Mouse (Mus musculus) splenic B cell, adult 2 months (primary cell): Measurements from ENCODE around the gene Ttll5.

ENCODE experiments used
- DNase-seq: peaks from one replicate; pipeline ENCODE4 v3.0.0-alpha.2; 2011; ENCODE audit warnings: low read depth, low spot score
- H3K27me3 ChIP-seq: 2 replicates; pipeline ENCODE4 v1.6.1; 2012; ENCODE audit warnings: mild to moderate bottlenecking, low read length, moderate library complexity, mixed read lengths; ENCODE audit not compliant: control insufficient read depth, poor library complexity, insufficient read depth, severe bottlenecking
- H3K36me3 ChIP-seq: 2 replicates; pipeline ENCODE4 v1.6.1; 2012; ENCODE audit warnings: mild to moderate bottlenecking, low read length, moderate library complexity, mixed read lengths; ENCODE audit not compliant: control insufficient read depth, poor library complexity, insufficient read depth, severe bottlenecking

The Ttll5 gene

GRCm38 (mm10) chr12:85956251-85956650 is 131.8 kb downstream of the Ttll5 start:
- DNase-seq, result peak; percentile 19
- Histone ChIP-seq H3K27me3 (no peaks in the 10 kb centered on the region), H3K36me3 (no peaks in the 10 kb centered on the region)

GRCm38 (mm10) chr12:85958460-85958859 is 134.0 kb downstream of the Ttll5 start:
- Histone ChIP-seq H3K27me3 (no peaks in the 10 kb centered on the region), H3K36me3 (no peaks in the 10 kb centered on the region)
- peak; percentile 53 for DNase-seq

- H3K27me3 ChIP-seq, result no peaks in the 10 kb centered on the region
- H3K36me3 ChIP-seq, result no peaks in the 10 kb centered on the region
- DNase-seq, result no peak
Measured at GRCm38 (mm10) chr12:85959822-85960501, 135.5 kb downstream of the Ttll5 start.

GRCm38 (mm10) chr12:85960699-85961098 is 136.2 kb downstream of the Ttll5 start:
- Histone ChIP-seq H3K36me3 (no peaks in the 10 kb centered on the region), H3K27me3 (no peaks in the 10 kb centered on the region)
- DNase-seq, result no peak

- Histone ChIP-seq H3K36me3 (no peaks in the 10 kb centered on the region), H3K27me3 (no peaks in the 10 kb centered on the region)
- DNase-seq, result no peak
Measured at GRCm38 (mm10) chr12:85963160-85963559, 138.7 kb downstream of the Ttll5 start.

- Histone ChIP-seq H3K36me3 (no peaks in the 10 kb centered on the region), H3K27me3 (no peaks in the 10 kb centered on the region)
- peak; percentile 91 for DNase-seq
Measured at GRCm38 (mm10) chr12:85963699-85964098, 139.2 kb downstream of the Ttll5 start.

GRCm38 (mm10) chr12:85964436-85964835 is 140.0 kb downstream of the Ttll5 start:
- no peaks in the 10 kb centered on the region for H3K36me3 ChIP-seq
- peak; percentile 81 for DNase-seq
- H3K27me3 ChIP-seq, result no peaks in the 10 kb centered on the region

GRCm38 (mm10) chr12:85967812-85968211 is 143.4 kb downstream of the Ttll5 start:
- H3K36me3 ChIP-seq, result no peaks in the 10 kb centered on the region
- H3K27me3 ChIP-seq, result no peaks in the 10 kb centered on the region
- peak; percentile 42 for DNase-seq

- DNase-seq, result no peak
Measured at GRCm38 (mm10) chr12:85968409-85968808, 143.9 kb downstream of the Ttll5 start.

GRCm38 (mm10) chr12:85969571-85969970 is 145.1 kb downstream of the Ttll5 start:
- DNase-seq, result peak; percentile 81
- Histone ChIP-seq H3K36me3 (no peaks in the 10 kb centered on the region), H3K27me3 (no peaks in the 10 kb centered on the region)

More at GRCm38 (mm10) chr12:85968409-85968808, 143.9 kb downstream of the Ttll5 start:
- H3K27me3 ChIP-seq, result no peaks in the 10 kb centered on the region
- H3K36me3 ChIP-seq, result no peaks in the 10 kb centered on the region

- no peaks in the 10 kb centered on the region for H3K27me3 ChIP-seq
- no peak for DNase-seq
Measured at GRCm38 (mm10) chr12:85970191-85970590, 145.7 kb downstream of the Ttll5 start.

GRCm38 (mm10) chr12:85970803-85971202 is 146.3 kb downstream of the Ttll5 start:
- Histone ChIP-seq H3K27me3 (no peaks in the 10 kb centered on the region), H3K36me3 (no peaks in the 10 kb centered on the region)
- DNase-seq, result no peak

More at GRCm38 (mm10) chr12:85970191-85970590, 145.7 kb downstream of the Ttll5 start:
- no peaks in the 10 kb centered on the region for H3K36me3 ChIP-seq

GRCm38 (mm10) chr12:85971655-85972054 is 147.2 kb downstream of the Ttll5 start:
- H3K27me3 ChIP-seq, result no peaks in the 10 kb centered on the region
- H3K36me3 ChIP-seq, result no peaks in the 10 kb centered on the region
- DNase-seq, result peak; percentile 50

- H3K27me3 ChIP-seq, result no peaks in the 10 kb centered on the region
- peak; percentile 80 for DNase-seq
Measured at GRCm38 (mm10) chr12:85973526-85973925, 149.1 kb downstream of the Ttll5 start.

GRCm38 (mm10) chr12:85974030-85974429 is 149.6 kb downstream of the Ttll5 start:
- Histone ChIP-seq H3K36me3 (no peaks in the 10 kb centered on the region), H3K27me3 (no peaks in the 10 kb centered on the region)
- DNase-seq, result no peak

More at GRCm38 (mm10) chr12:85973526-85973925, 149.1 kb downstream of the Ttll5 start:
- H3K36me3 ChIP-seq, result no peaks in the 10 kb centered on the region

- H3K27me3 ChIP-seq, result no peaks in the 10 kb centered on the region
- H3K36me3 ChIP-seq, result no peaks in the 10 kb centered on the region
- DNase-seq, result peak; percentile 89
Measured at GRCm38 (mm10) chr12:85979996-85980395, 155.5 kb downstream of the Ttll5 start.
